Mouse (Mus musculus): ENCODE results near the gene Olfr1248. TPM values are rescaled to one million over a fixed set of nuclear protein-coding genes. Genes with fewer than 3 reads are reported as not detected.

Olfr1248 gene
- polyA plus RNA-seq (2012; ENCODE audit: low replicate concordance) = not detected in 2 replicates

GRCm38 (mm10) chr2:89618145-89618544 is at the start of gene Olfr1248:
Gene Olfr1248, minus strand, starts transcription at chr2:89618245.

GRCm38 (mm10) chr2:89661367-89661766 is 43.3 kb upstream of the Olfr1248 start, which contains the start of gene Olfr1250:
Gene Olfr1250, minus strand, starts transcription at chr2:89661467.

GRCm38 (mm10) chr2:89634883-89635282 is 16.8 kb upstream of the Olfr1248 start, which contains the start of gene Olfr1249:
Gene Olfr1249, minus strand, starts transcription at chr2:89634983.

GRCm38 (mm10) chr2:89614030-89614429 is 4.0 kb downstream of the Olfr1248 start, which contains the start of gene Olfr1247:
Gene Olfr1247, minus strand, starts transcription at chr2:89614130.

GRCm38 (mm10) chr2:89593057-89593456 is 25.0 kb downstream of the Olfr1248 start, which contains the start of gene Olfr1246:
Gene Olfr1246, minus strand, starts transcription at chr2:89593157.

GRCm38 (mm10) chr2:89578347-89578746 is 39.7 kb downstream of the Olfr1248 start, which contains the start of gene Olfr1245:
Gene Olfr1245, minus strand, starts transcription at chr2:89578447.

Other genes starting within 250 kb of the Olfr1248 start
- not detected in 2 replicates for gene Olfr1238, start 208.6 kb downstream of the Olfr1248 start, polyA plus RNA-seq (2012; ENCODE audit: low replicate concordance)
- not detected in 2 replicates for gene Olfr1239, start 197.8 kb downstream of the Olfr1248 start, polyA plus RNA-seq (2012; ENCODE audit: low replicate concordance)
- gene Olfr1240, start 175.2 kb downstream of the Olfr1248 start, polyA plus RNA-seq (2012; ENCODE audit: low replicate concordance) = not detected in 2 replicates
- gene Olfr1241, start 131.1 kb downstream of the Olfr1248 start, polyA plus RNA-seq (2012; ENCODE audit: low replicate concordance) = not detected in 2 replicates
- not detected in 2 replicates for gene Olfr1242, start 119.9 kb downstream of the Olfr1248 start, polyA plus RNA-seq (2012; ENCODE audit: low replicate concordance)
- gene Olfr1243, start 86.8 kb downstream of the Olfr1248 start, polyA plus RNA-seq (2012; ENCODE audit: low replicate concordance) = not detected in 2 replicates
- gene Olfr1245, start 39.8 kb downstream of the Olfr1248 start, polyA plus RNA-seq (2012; ENCODE audit: low replicate concordance) = not detected in 2 replicates
- not detected in 2 replicates for gene Olfr1246, start 25.1 kb downstream of the Olfr1248 start, polyA plus RNA-seq (2012; ENCODE audit: low replicate concordance)
- gene Olfr1247, start 4.1 kb downstream of the Olfr1248 start, polyA plus RNA-seq (2012; ENCODE audit: low replicate concordance) = not detected in 2 replicates
- gene Olfr1249, start 16.7 kb upstream of the Olfr1248 start, polyA plus RNA-seq (2012; ENCODE audit: low replicate concordance) = not detected in 2 replicates
- gene Olfr1250, start 43.2 kb upstream of the Olfr1248 start, polyA plus RNA-seq (2012; ENCODE audit: low replicate concordance) = not detected in 2 replicates
- not detected in 2 replicates for gene Olfr1251, start 53.7 kb upstream of the Olfr1248 start, polyA plus RNA-seq (2012; ENCODE audit: low replicate concordance)
- gene Olfr1252, start 106.8 kb upstream of the Olfr1248 start, polyA plus RNA-seq (2012; ENCODE audit: low replicate concordance) = not detected in 2 replicates
- gene Olfr1253, start 138.8 kb upstream of the Olfr1248 start, polyA plus RNA-seq (2012; ENCODE audit: low replicate concordance) = 0.05 TPM in 1 of 2 replicates, not detected in the other
- gene Olfr1254, start 175.4 kb upstream of the Olfr1248 start, polyA plus RNA-seq (2012; ENCODE audit: low replicate concordance) = not detected in 2 replicates
- not detected in 2 replicates for gene Olfr1255, start 193.8 kb upstream of the Olfr1248 start, polyA plus RNA-seq (2012; ENCODE audit: low replicate concordance)
- not detected in 2 replicates for gene Olfr1256, start 223.3 kb upstream of the Olfr1248 start, polyA plus RNA-seq (2012; ENCODE audit: low replicate concordance)
- gene Olfr48, start 230.0 kb upstream of the Olfr1248 start, polyA plus RNA-seq (2012; ENCODE audit: low replicate concordance) = not detected in 2 replicates

All from leukemia stem cell, adult 10-12 weeks (primary cell).